Mouse (Mus musculus): ENCODE results near the gene Gipc2. TPM values are rescaled to one million over a fixed set of nuclear protein-coding genes. Genes with fewer than 3 reads are reported as not detected.

Gene Gipc2
- polyA plus RNA-seq, 1 experiment from 2014 or later, result 74.1 TPM

- Histone ChIP-seq H3K27me3 (ENCODE audit: insufficient read depth, low read length) (no peaks in the 10 kb centered on the region), H3K27ac (peak overlapping the region; percentile 68), H3K9ac (ENCODE audit: low read depth, low read length) (peak overlapping the region; percentile 52; the same call in 1 of the 2 replicates), H3K4me3 (replicated peaks; ENCODE audit: low read depth, low read length) (peak overlapping the region; percentile 54), H3K4me1 (replicated peaks; ENCODE audit: insufficient read depth, low read length) (peaks cover 12% of the 10 kb centered on the region; the same call in 1 of the 2 replicates), H3K36me3 (ENCODE audit: insufficient read depth, low read length) (no peaks in the 10 kb centered on the region), H3K9me3 (replicated peaks; ENCODE audit: low read length) (no peaks in the 10 kb centered on the region), H3K4me2 (ENCODE audit: low read length) (peak overlapping the region; percentile 58)
- TF ChIP-seq CTCF (IDR thresholded peaks at IDR 0.05; ENCODE audit: low read depth), result no peak
- WGBS, result 6% methylated on average over 9 of the region's 11 CpGs
- ATAC-seq (replicated peaks; ENCODE audit: low FRiP score, low read depth) (0 out of 2 replicates have a peak, but pooled peaks have one; percentile 22), DNase-seq (ENCODE audit: low spot score) (peak; percentile 92)
Measured at GRCm38 (mm10) chr3:152192238-152192931, 26.4 kb upstream of the Gipc2 start.

- ATAC-seq (replicated peaks; ENCODE audit: low FRiP score, low read depth) (peak; percentile 14), DNase-seq (ENCODE audit: low spot score) (peak; percentile 67)
- H3K9me3 ChIP-seq (replicated peaks; ENCODE audit: low read length), result no peaks in the 10 kb centered on the region
- peak overlapping the region; percentile 54 for H3K4me3 ChIP-seq (replicated peaks; ENCODE audit: low read depth, low read length)
- H3K4me2 ChIP-seq (ENCODE audit: low read length), result peak overlapping the region; percentile 58
- peak; percentile 11; the same call in 1 of the 2 replicates for TF ChIP-seq CTCF (IDR thresholded peaks at IDR 0.05; ENCODE audit: low read depth)
- H3K36me3 ChIP-seq (ENCODE audit: insufficient read depth, low read length), result no peaks in the 10 kb centered on the region
- H3K27me3 ChIP-seq (ENCODE audit: insufficient read depth, low read length), result no peaks in the 10 kb centered on the region
- 7% methylated on average over 6 of the region's 6 CpGs for WGBS
- peak overlapping the region; percentile 68 for H3K27ac ChIP-seq
- H3K9ac ChIP-seq (ENCODE audit: low read depth, low read length), result peak overlapping the region; percentile 52
- peaks cover 12% of the 10 kb centered on the region; the same call in 1 of the 2 replicates for H3K4me1 ChIP-seq (replicated peaks; ENCODE audit: insufficient read depth, low read length)
Measured at GRCm38 (mm10) chr3:152191791-152192237, 25.8 kb upstream of the Gipc2 start.

- Histone ChIP-seq H3K9me3 (replicated peaks; ENCODE audit: low read length) (no peaks in the 10 kb centered on the region), H3K4me2 (ENCODE audit: low read length) (peak overlapping the region; percentile 51), H3K4me3 (replicated peaks; ENCODE audit: low read depth, low read length) (peak overlapping the region; percentile 4), H3K9ac (ENCODE audit: low read depth, low read length) (peak overlapping the region; percentile 47; the same call in 1 of the 2 replicates), H3K27ac (no peak overlapping the region), H3K36me3 (ENCODE audit: insufficient read depth, low read length) (peaks cover under 1% of the 10 kb centered on the region; the same call in 1 of the 2 replicates), H3K27me3 (ENCODE audit: insufficient read depth, low read length) (no peaks in the 10 kb centered on the region), H3K4me1 (replicated peaks; ENCODE audit: insufficient read depth, low read length) (peaks cover 12% of the 10 kb centered on the region; the same call in 1 of the 2 replicates)
- WGBS, result 63% methylated on average over 9 of the region's 9 CpGs
- no peak for TF ChIP-seq CTCF (IDR thresholded peaks at IDR 0.05; ENCODE audit: low read depth)
- no peak for ATAC-seq (replicated peaks; ENCODE audit: low FRiP score, low read depth)
- DNase-seq (ENCODE audit: low spot score), result no peak
Measured at GRCm38 (mm10) chr3:152190679-152191477, 24.8 kb upstream of the Gipc2 start.

GRCm38 (mm10) chr3:152189306-152189705, 23.3 kb upstream of the Gipc2 start:
- no peak overlapping the region for H3K4me3 ChIP-seq (replicated peaks; ENCODE audit: low read depth, low read length)
- H3K4me1 ChIP-seq (replicated peaks; ENCODE audit: insufficient read depth, low read length), result peaks cover 12% of the 10 kb centered on the region; the same call in 1 of the 2 replicates

GRCm38 (mm10) chr3:152186106-152186505, 20.1 kb upstream of the Gipc2 start:
- no peak for ATAC-seq (replicated peaks; ENCODE audit: low FRiP score, low read depth)
- DNase-seq (ENCODE audit: low spot score), result no peak
- Histone ChIP-seq H3K36me3 (ENCODE audit: insufficient read depth, low read length) (peaks cover 8% of the 10 kb centered on the region; the same call in 1 of the 2 replicates), H3K27ac (no peak overlapping the region), H3K4me1 (replicated peaks; ENCODE audit: insufficient read depth, low read length) (peaks cover 12% of the 10 kb centered on the region; the same call in 1 of the 2 replicates), H3K4me3 (replicated peaks; ENCODE audit: low read depth, low read length) (no peak overlapping the region), H3K9ac (ENCODE audit: low read depth, low read length) (no peak overlapping the region), H3K4me2 (ENCODE audit: low read length) (no peak overlapping the region), H3K27me3 (ENCODE audit: insufficient read depth, low read length) (no peaks in the 10 kb centered on the region), H3K9me3 (replicated peaks; ENCODE audit: low read length) (no peaks in the 10 kb centered on the region)
- WGBS, result 81% methylated on average over 6 of the region's 6 CpGs
- TF ChIP-seq CTCF (IDR thresholded peaks at IDR 0.05; ENCODE audit: low read depth), result no peak

More at GRCm38 (mm10) chr3:152189306-152189705, 23.3 kb upstream of the Gipc2 start:
- peaks cover 3% of the 10 kb centered on the region; the same call in 1 of the 2 replicates for H3K36me3 ChIP-seq (ENCODE audit: insufficient read depth, low read length)
- no peak overlapping the region for H3K9ac ChIP-seq (ENCODE audit: low read depth, low read length)
- DNase-seq (ENCODE audit: low spot score) (peak; percentile 82), ATAC-seq (replicated peaks; ENCODE audit: low FRiP score, low read depth) (peak; percentile 50; the same call in 1 of the 2 replicates)
- H3K27ac ChIP-seq, result peak overlapping the region; percentile 39; the same call in 1 of the 2 replicates
- 29% methylated on average over 4 of the region's 4 CpGs for WGBS
- no peak for TF ChIP-seq CTCF (IDR thresholded peaks at IDR 0.05; ENCODE audit: low read depth)
- no peaks in the 10 kb centered on the region for H3K27me3 ChIP-seq (ENCODE audit: insufficient read depth, low read length)
- H3K9me3 ChIP-seq (replicated peaks; ENCODE audit: low read length), result no peaks in the 10 kb centered on the region
- H3K4me2 ChIP-seq (ENCODE audit: low read length), result peak overlapping the region; percentile 29; the same call in 1 of the 2 replicates

- H3K4me3 ChIP-seq (replicated peaks; ENCODE audit: low read depth, low read length), result no peak overlapping the region
- no peaks in the 10 kb centered on the region for H3K27me3 ChIP-seq (ENCODE audit: insufficient read depth, low read length)
- TF ChIP-seq CTCF (IDR thresholded peaks at IDR 0.05; ENCODE audit: low read depth), result no peak
- H3K9me3 ChIP-seq (replicated peaks; ENCODE audit: low read length), result no peaks in the 10 kb centered on the region
- H3K4me1 ChIP-seq (replicated peaks; ENCODE audit: insufficient read depth, low read length), result 0 out of 2 replicates have a peak, but pooled peaks cover 3% of the 10 kb centered on the region
- peaks cover 8% of the 10 kb centered on the region; the same call in 1 of the 2 replicates for H3K36me3 ChIP-seq (ENCODE audit: insufficient read depth, low read length)
- WGBS, result 70% methylated on average over 9 of the region's 9 CpGs
- no peak overlapping the region for H3K4me2 ChIP-seq (ENCODE audit: low read length)
- DNase-seq (ENCODE audit: low spot score) (no peak), ATAC-seq (replicated peaks; ENCODE audit: low FRiP score, low read depth) (no peak)
- H3K9ac ChIP-seq (ENCODE audit: low read depth, low read length), result no peak overlapping the region
- H3K27ac ChIP-seq, result no peak overlapping the region
Measured at GRCm38 (mm10) chr3:152183522-152183921, 17.5 kb upstream of the Gipc2 start.
